Mouse (Mus musculus): ENCODE data around the gene Bphl.
"Not testable (repeated sequence)": the region's sequence is repeated elsewhere in the genome, so short reads cannot be mapped to it uniquely, and the experiment has no call there.

Gene Bphl

DNA sequence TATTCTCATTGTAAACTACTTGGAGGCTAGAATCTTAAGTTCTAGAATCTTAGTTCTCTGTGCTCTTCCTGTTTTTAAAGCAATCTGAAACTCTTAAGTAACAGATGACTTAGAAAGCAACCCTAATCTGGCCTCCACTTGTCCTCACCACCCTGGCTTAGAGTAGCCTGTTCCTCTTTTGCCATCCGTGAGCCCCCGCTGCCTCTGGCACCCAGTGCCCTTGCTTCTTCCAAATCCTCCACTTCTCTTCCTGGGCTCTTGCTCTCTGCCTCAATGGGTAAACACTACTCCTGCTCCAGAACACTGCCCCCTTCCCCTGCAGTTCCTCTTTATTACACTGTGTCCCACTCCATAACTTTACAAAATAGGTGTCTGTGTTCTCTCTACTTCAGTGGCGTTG is 14.3 kb downstream of the Bphl start:
- peak in 1 of 2 experiments; percentile 35 for DNase-seq (ENCODE audit: low spot score in 2 of 2)

DNA sequence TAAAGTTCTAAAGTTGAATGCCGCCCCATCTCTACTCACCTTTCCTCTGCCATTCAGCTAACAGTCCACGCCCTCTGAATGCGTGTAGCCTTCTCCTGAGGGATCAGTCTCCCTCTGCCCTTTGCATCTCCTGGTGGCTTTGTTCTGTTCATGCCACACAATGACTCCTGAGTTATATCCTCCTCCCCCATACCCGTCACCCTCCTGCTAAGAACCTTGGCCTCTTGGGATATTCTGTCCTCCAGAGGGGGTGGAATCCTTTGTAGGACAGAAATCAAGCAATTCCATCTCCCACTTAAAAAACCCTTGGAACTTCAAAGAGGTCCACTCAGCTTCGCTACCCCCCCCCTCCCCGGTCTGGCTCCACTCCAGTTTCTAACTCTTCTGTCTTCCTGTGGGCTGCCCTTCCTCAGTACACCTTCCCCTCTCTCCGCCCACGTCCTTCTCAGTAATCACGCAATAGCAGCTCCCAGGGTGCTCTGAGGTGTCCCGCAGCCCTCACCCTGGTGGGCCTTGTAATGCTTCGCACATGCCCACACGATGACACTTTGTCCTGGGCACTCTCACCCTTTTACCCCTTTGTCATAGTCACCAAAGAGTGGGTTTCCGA is 16.4 kb downstream of the Bphl start:
- no peak for DNase-seq (ENCODE audit: low spot score in 2 of 2)

DNA sequence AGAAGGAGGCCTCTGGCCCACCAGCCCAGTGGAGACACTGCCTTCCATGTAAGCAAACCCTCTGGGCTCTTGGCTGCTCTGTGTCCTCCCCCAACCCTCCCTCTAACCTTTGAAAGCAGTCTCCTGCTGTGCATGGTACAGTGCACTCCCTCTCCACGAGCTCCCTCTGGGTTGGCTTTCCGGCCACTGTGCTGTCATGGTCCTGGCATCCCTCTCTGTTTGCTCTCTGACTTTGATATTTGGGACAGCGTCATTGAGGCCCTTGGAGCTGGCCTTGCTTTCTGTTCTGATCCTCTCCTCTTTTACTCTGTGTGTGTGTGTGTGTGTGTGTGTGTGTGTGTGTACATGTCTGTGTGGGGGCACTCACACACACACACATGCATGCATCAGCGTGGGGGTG is 17.0 kb downstream of the Bphl start:
- no peak for DNase-seq (ENCODE audit: low spot score in 2 of 2)

DNA sequence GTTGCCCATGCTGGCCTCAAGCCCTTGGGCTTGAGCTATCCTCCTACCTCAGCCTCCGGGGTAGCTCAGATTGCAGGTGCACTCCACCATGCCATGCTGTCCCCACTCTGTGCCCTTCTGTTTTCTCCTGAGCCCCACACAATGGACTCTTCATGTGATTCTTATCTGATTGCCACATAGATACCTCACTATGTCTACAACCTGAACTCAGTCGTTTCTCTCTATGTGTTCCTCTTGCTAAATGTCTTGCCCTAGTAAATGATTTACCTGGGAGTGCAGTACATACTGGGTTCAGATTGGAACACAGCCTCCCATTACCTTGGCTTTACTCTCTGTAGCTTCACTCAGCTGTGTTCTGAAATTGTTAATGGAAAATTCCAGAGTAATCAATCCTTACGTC is 17.6 kb downstream of the Bphl start:
- no peak for DNase-seq (ENCODE audit: low spot score in 2 of 2)

DNA sequence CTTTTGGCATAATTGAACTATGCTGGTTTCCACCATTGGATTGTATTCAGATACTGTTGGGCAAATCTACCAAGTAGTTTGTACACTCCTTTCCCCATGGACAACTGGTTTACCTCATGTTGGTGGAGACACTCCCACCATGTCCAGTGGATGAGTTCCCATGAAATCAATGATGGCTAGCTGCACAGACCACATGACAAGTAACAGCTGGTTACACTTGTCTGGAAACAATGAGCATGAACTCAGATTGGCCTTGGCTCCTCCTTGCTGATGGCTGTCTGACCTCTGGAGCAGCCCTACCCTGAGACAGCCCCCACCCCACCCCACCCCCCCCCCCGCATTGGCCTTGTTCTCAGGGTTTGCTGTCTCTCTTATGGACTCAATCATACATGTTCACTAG is 19.9 kb downstream of the Bphl start:
- DNase-seq (ENCODE audit: low spot score in 2 of 2), result no peak

DNA sequence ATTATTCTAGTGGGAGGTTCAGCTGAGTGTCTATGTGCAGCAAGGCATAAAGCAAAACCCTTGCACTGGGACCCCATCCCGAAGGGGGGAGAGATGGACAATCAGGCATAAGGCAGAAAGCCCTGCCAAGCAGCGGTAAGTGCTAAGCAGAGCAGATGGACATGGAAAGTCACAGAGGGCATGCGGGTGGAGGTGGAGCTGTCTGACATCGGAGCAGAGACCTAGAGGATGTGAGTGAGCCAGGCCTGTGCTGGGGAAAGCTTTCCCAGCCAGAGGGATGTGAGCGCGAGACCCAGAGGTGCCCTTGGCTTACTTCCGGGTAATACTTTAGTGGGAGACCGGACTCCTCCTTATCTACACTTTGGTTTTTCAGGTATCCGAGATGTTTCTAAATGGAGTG is 22.7 kb downstream of the Bphl start:
- no peak for DNase-seq (ENCODE audit: low spot score in 2 of 2)

DNA sequence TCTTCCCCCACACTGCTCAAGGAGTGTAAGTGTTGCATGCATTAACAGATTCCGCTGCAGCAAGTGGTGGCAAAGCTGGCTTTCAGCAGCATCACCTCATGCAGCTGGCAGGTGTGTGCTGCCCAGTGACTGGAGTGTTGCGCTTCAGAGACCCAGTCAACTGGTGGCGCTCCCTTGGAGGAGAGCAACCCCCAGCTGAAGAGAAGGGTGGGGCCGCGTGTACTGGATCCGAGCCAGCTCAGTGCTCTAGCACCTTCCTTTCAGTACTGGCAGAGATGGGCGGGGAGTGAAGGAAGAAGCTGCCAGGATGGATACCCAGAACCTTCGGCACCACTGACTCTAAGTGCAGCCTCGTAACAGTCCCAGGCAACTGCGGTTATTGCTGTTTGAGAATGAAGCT is 25.1 kb downstream of the Bphl start:
- DNase-seq (ENCODE audit: low spot score in 2 of 2), result peak in 1 of 2 experiments; percentile 20

DNA sequence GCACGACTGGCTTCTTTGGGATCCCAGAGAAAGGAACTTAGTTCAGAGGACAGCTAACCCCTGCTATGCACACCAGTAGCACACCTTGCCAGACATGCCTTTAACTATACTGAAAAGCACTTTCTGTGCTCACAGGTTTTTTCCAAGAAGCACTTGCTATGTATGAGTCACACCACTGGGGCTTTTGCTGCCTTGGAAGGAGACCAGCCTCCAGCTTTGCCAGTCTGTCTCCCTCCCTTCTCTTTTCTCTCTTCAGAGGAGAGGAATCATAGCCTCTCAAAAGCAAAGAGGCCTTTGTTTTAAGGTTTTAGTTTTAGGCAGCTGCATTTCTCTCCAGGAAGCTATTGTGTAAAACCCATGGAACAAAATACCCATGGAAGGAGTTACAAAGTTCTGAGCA is 29.0 kb downstream of the Bphl start:
- DNase-seq (ENCODE audit: low spot score in 2 of 2), result no peak

DNA sequence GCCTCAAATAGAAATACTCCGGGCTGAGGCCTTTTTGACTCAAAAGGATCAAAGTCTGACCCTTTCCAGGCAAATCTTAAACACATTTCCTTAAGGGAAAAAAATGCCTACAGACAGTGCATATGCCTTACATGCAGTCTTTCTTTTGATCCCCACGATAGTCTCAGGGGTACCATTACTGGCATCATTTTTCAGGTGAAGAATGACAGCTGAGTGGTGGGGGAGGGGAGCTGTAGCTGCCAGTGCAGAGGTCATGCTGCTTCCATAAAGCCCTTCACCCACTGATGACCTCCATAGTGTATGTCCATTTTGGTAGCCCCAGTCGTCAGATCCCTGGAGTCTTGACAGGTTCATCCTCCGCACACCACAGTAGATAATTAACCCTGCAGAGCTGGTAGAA is 32.9 kb downstream of the Bphl start:
- no peak for DNase-seq (ENCODE audit: low spot score in 2 of 2)

DNA sequence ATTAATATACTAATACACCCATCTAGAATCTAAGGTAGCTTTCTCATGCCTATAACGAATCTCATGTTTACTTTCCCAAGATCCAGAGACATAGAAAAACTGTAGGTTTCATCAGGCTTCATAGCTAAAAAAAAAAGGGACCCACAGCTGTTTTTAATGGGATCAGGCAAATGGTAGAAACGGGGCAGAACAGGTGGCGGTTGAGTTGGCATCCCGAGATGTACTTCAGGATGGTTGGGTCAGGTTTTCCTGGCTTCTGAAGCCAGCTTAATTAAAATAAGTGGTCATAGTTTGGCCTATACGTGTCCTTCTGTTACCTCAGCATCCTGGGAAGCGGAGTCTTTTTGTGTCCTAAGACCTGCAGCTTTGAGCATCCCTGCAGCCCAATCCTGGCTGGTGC is 34.4 kb downstream of the Bphl start:
- no peak for DNase-seq (ENCODE audit: low spot score in 2 of 2)

DNA sequence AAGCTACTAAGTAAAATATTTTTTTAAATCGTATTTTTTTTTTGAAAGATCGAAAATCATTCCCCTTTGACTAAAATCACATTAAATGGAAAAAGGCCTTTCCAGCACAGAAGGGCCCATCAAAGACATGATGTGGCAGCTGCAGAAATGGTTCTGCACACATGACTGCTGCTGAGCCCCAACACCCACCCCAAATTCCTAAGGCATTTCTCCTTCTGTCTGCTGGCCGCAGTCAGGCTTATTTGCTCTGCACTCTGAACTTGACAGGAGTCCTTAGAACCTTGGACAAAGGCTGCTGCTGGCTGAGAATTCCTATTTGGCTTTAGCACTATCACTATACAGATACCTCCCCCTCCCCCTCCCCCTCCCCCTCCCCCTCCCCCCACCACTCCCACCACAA is 35.5 kb downstream of the Bphl start:
- DNase-seq (ENCODE audit: low spot score in 2 of 2), result no peak

DNA sequence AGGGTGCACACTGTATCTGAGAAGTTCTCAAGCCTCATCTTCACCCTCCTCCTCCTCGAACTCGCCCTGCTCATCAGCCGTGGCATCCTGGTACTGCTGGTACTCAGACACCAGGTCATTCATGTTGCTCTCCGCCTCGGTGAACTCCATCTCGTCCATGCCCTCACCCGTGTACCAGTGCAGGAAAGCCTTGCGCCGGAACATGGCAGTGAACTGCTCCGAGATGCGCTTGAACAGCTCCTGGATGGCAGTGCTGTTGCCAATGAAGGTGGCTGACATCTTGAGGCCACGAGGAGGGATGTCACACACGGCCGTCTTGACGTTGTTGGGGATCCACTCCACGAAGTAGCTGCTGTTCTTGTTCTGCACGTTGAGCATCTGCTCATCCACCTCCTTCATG is 37.0 kb downstream of the Bphl start:
- DNase-seq (ENCODE audit: low spot score in 2 of 2), result not testable (repeated sequence)

DNA sequence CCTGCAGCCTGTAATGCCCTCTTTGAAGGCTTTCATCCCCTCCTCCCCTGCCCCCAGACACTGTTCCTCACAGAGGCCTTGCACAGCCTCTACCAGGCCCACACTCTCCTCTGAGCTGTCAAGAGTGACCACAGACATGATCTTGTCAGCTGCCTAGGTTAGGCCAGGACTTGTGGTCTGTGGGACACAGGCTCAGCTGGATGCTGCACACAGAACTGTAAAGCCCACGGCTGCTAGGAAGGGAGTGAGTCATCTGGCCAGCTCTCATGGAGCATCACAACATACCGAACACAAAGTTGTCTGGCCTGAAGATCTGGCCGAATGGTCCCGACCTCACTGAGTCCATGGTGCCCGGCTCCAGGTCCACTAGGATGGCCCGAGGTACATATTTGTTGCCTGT is 38.5 kb downstream of the Bphl start:
- not testable (repeated sequence) for DNase-seq (ENCODE audit: low spot score in 2 of 2)

DNA sequence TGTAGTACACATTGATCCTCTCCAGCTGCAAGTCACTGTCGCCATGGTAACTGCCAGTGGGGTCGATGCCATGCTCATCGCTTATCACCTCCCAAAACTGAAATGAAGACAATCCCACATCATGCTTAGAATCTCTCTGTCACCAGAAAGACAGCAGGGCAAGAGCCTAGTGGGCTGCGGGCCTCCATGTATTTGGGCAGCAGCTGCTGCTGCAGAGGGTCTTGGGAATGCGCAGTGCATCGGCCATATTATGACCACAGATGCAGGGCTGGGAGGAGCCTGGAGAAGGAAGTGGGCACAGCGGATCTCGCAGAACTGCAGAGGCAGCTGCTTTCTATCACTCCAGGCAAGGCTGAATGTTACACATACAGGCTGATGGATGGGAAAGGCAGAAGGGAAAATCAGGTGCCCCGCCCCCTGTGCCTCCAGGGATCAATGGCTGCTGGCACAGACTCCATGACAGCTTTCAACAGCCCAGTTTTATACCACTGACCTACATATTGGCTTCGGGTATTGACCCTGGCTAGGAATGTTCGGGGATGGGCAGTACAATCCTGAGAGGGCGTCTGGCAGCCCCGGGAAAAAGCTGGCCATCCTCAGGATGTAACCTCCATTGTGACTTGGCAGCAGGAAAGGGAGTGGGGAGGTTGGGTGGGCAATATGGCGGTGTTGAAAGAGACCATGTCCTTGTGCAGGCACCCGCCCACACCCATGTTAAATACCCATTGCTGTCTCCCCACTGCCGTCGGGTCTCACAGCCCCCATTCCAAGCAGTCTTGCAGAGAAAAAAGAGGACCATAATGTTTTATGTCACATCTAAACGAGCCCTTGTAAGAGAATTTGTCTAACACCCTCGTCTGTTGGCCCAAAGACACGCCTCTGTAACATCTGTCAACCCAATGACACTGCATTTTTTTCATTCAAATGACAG is 39.4 kb downstream of the Bphl start:
- DNase-seq (ENCODE audit: low spot score in 2 of 2), result peak; percentile 24 to 27

DNA sequence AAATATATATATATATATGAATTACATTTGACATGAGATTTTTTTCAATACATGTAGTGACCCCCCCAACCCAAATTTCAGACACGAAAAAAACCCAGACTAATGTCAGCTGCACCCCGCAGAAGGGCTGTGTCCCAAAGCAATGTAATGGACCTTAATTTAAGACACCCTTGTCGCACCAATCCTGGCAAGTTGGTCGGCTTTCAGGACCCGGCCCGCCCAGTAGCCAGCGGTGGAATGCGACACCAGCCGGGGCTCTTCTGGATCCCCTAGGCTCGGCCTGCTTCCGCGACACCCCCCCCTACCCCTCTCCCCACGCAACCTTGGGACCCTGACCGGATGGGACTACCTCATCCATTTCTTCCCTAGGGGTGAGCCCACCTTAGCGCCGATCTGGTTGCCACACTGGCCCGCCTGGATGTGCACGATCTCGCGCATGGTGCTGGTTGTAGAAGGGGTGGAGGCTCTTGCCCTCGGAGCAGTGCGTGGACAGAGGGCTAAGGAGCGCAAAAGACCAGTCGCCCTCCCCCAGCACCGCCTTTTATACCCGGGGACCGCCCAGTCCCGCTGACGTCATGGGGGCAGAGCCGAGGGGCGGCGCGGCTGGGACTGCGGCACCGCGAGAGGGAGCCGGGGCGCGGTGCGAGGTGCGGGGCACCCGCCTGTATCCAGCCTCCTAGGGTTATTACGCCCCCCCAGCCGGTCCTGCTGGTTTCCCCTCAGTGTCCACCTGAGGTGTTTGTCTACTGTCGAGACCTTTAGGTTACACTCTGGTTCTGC is 40.3 kb downstream of the Bphl start, which contains the start of gene Tubb2a:
Gene Tubb2a (minus strand): TSS at position 516 of the 780 bp plus-strand sequence.
- peak; percentile 91 to 94 for DNase-seq (ENCODE audit: low spot score in 2 of 2)

DNA sequence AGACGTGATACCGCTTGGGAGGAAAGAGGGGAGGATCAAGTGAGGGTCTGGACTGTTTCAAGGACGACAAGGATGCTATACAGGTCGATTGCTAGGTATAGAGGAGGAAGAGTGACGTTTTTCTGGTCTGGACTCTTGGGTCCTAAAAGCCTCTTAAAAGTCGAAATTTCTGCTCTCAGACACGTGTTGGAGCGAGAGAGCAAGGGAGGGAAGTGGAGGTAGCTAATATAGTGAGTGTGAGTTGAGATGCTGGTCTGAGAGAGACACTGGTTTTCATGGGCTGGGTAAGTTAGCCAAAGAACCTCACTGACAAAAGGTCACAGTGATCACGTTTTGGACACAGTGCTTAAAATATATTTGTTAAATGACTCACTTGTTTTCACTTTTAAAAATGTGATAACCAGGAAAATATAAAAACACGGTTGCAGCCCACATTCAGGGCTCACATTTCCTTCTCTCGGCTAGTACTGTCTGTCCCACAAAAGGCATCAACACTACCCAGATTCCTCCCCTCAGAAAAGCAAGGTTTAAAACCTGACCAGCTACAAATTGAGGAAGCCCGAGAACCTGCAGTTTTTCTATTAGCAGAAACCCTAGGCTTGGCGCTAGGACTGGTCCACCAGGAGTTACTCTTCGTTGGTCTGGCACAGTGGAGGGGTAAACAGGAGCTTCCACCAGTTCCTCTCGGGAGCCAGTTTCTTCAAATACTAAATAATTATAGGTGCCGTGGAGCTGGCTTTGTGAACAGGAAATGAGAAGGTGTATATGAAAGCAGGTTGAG is 41.3 kb downstream of the Bphl start:
- no peak for DNase-seq (ENCODE audit: low spot score in 2 of 2)

DNA sequence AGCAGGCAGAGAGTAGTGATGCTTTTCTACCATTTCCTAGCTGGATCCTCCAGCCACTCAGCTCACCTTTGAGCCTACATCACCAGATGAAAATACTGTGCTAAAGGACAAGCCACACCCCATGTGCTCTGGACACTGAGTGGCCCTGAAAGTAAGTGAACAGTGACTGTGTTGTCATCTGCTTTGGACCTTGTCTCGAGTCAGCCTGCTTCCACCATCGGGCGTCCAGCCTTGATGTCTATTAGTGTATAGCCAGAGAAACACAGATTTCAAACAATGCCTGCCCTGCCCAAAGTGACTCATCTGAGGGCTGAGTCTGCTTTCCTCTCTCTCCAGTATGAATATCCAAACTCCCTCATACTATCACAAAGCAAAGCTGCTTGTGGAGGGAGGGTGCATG is 42.4 kb downstream of the Bphl start:
- no peak for DNase-seq (ENCODE audit: low spot score in 2 of 2)

DNA sequence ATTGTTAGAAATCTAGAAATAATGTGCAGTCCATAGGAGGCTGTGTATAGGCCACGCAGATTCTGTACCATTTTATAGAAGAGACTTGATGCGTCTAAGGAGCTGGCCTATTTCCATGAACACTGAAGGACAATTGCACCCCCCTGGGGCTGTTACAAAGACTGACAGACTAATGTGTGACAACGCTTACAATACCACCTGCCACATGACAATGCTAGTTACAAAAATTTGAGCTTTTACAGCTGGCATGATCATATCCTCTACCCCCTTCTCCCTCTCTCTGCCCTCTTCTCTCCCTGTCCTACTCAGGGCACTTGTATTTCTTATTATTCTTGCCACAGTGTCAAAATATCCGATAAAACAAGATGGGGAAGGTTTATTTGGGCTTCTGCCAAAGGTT is 44.5 kb downstream of the Bphl start:
- no peak for DNase-seq (ENCODE audit: low spot score in 2 of 2)

DNA sequence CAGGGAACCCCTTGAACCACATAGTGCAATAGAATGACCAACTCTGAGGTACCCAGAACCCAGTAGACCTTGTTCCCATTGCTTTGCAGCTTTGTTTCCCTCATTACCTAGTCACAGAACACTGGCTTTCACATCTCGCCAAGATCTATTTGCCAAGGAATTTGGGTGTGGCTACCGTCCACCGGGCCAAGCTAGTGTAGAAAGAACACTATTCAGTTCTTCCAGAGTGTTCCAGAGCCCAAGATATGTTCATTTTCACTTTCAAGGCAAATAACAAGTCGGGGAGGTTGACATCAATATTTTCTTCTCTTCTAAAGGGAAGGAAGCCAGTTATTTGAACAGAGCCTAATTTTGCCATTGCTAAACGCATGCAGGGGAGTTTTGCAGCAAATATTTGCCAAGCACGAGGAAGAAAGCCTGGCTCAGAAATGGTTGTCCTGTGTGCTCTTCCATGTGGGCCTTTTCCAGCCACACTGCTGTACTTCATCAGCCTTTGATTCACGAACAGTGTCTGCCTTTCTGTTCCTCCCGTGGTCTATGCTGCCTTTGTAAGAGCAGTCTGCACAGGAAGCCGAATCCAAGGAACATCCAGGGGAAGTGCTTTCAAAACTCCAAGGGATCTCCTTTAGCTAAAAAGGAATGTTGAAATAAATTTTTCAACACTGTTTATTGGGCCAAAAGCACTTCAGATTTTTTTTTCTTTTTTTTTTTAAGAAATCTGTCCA is 46.8 kb downstream of the Bphl start:
- DNase-seq (ENCODE audit: low spot score in 2 of 2), result no peak

DNA sequence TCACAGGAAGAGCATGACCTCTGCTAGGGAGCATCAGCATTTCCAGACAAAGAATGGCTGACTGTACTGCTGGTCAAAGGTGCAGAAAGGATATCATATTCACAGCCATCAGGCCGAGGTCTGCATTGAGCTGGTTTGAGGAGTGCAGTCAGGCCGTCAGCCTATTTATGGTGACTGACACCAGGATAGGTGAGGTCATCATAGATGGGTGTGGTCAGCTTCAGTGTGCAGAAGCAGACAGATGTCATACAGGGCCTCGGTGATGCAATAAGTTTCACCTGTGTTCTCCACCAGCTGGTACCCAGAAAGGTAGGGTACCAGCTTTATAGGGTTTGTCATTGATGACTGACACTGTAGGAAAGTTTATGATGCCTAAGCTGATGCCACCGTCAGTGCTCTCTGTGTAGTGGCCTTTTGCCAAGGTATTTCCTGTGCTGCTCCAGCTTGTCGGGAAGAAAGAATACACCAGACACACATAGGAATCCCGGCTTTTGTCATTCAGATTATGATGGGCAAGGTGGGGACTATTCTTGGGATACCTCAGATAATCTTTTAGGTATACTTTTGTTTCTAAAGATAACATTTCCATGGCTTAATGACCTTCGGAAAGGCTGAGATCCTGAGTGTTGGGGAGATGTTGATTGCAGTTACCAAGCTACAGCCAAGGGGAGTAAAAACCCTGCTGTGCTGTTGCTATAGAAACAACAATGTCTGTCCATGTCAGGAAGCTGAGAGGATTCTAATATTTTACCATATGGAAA is 49.8 kb downstream of the Bphl start:
- no peak for DNase-seq (ENCODE audit: low spot score in 2 of 2)
